ENCODE assay signal across 7 mouse cellular contexts in genomic region chr16:26003261-26003660, GRCm38 (mm10).
DNase-seq lines count a peak whose midpoint lies in the region; ATAC-seq and TF ChIP-seq lines count a peak whose summit lies in the region.

No protein-coding gene starts in this region.

- no peak overlapping the region for H3K9ac ChIP-seq in forebrain, embryonic 16.5 days (replicated peaks; ENCODE audit: low read depth, low read length)

- H3K4me3 ChIP-seq in forebrain, embryonic 16.5 days (replicated peaks; ENCODE audit: low read length): no peak overlapping the region
- H3K4me3 ChIP-seq in forebrain, embryonic 10.5 days: no peak overlapping the region
- no peak overlapping the region for H3K4me3 ChIP-seq in C2C12 (ENCODE audit: insufficient read depth, poor library complexity, severe bottlenecking)

- H3K4me2 ChIP-seq in forebrain, embryonic 16.5 days (ENCODE audit: low read length): peak overlapping the region; percentile 0; the same call in 1 of the 2 replicates

- WGBS in forebrain, embryonic 16.5 days: 35% methylated on average over 4 of the region's 4 CpGs
- 86% methylated on average over 4 of the region's 4 CpGs for WGBS in forebrain, embryonic 10.5 days

- no peaks in the 10 kb centered on the region for H3K79me3 ChIP-seq in C2C12 (ENCODE audit: low read depth)

- no peaks in the 10 kb centered on the region for H3K79me2 ChIP-seq in C2C12 (ENCODE audit: control insufficient read depth, insufficient read depth)

- ATAC-seq in forebrain, embryonic 16.5 days: no peak

- no peak for DNase-seq in forebrain, embryonic 10.5 days (ENCODE audit: extremely low spot score, low spot score)
- DNase-seq in layer of hippocampus, adult 9-11 months: peak; percentile 9
- no peak for DNase-seq in layer of hippocampus, adult 9-10 months (ENCODE audit: low spot score)
- peak; percentile 19 for DNase-seq in brain, adult 2 months (ENCODE audit: low read depth, low spot score)
- no peak for DNase-seq in B cell, adult 2 months

- H3ac ChIP-seq in C2C12 (ENCODE audit: control insufficient read depth, insufficient read length, low read depth): no peak overlapping the region

- H3K9me3 ChIP-seq in forebrain, embryonic 16.5 days (ENCODE audit: control insufficient read depth, low read length): no peaks in the 10 kb centered on the region
- H3K9me3 ChIP-seq in forebrain, embryonic 10.5 days: no peaks in the 10 kb centered on the region

- TF ChIP-seq CTCF in C2C12 (IDR thresholded peaks at IDR 0.05; ENCODE audit: control insufficient read depth, insufficient read depth, insufficient read length): no peak

- no peaks in the 10 kb centered on the region for H3K27me3 ChIP-seq in forebrain, embryonic 16.5 days (replicated peaks; ENCODE audit: control insufficient read depth, insufficient read depth, low read length)
- H3K27me3 ChIP-seq in forebrain, embryonic 10.5 days (ENCODE audit: poor library complexity, severe bottlenecking): no peaks in the 10 kb centered on the region
- no peaks in the 10 kb centered on the region for H3K27me3 ChIP-seq in C2C12 (ENCODE audit: control insufficient read depth, insufficient read depth, insufficient read length)

- peaks cover 5% of the 10 kb centered on the region for H3K4me1 ChIP-seq in forebrain, embryonic 16.5 days (replicated peaks; ENCODE audit: control insufficient read depth, insufficient read depth, low read length)
- H3K4me1 ChIP-seq in forebrain, embryonic 10.5 days: no peaks in the 10 kb centered on the region

- no peak overlapping the region for H3K27ac ChIP-seq in forebrain, embryonic 16.5 days (ENCODE audit: low read length)
- H3K27ac ChIP-seq in forebrain, embryonic 10.5 days: no peak overlapping the region

- no peaks in the 10 kb centered on the region for H3K36me3 ChIP-seq in forebrain, embryonic 16.5 days (ENCODE audit: control insufficient read depth, insufficient read depth)
- no peaks in the 10 kb centered on the region for H3K36me3 ChIP-seq in forebrain, embryonic 10.5 days (replicated peaks)
- H3K36me3 ChIP-seq in C2C12 (ENCODE audit: control insufficient read depth, insufficient read depth): no peaks in the 10 kb centered on the region

TF ChIP-seq in C2C12, 6 proteins besides CTCF, POLR2A, EP300 and RAD21:
- peak; percentile 97 for TF ChIP-seq MYOD1 (IDR thresholded peaks at IDR 0.05; ENCODE audit: control insufficient read depth, insufficient read length, low read depth)
- TF ChIP-seq MAX (IDR thresholded peaks at IDR 0.05): no peak
- peak; percentile 83 for TF ChIP-seq FOSL1 (IDR thresholded peaks at IDR 0.05; ENCODE audit: insufficient read depth, low read length, poor library complexity, severe bottlenecking)

Comparison
In these comparisons a context has a peak if more than half of its experiments do, and no peak if none do; other contexts are left out.
1. DNase-seq: peak in layer of hippocampus, adult 9-11 months (single experiment) and brain, adult 2 months (single experiment); none in forebrain, embryonic 10.5 days (single experiment), layer of hippocampus, adult 9-10 months (single experiment) and B cell, adult 2 months (0 of 2).